Mouse (Mus musculus) c-Kit-positive CD71-negative TER-119-negative erythroid progenitor cells, embryonic 14.5 days (primary cell): Measurements from ENCODE around the gene Krt32.

ENCODE experiments used
- DNase-seq: peaks from one replicate; pipeline ENCODE4 v3.0.0-alpha.2; 2013; ENCODE audit warnings: low read depth

Krt32 gene

GRCm38 (mm10) chr11:100087861-100088260 lies at the start of gene Krt32:
Krt32 (minus strand) TSS chr11:100088226.
- no peak for DNase-seq

GRCm38 (mm10) chr11:100137693-100138092 lies 49.7 kb upstream of the Krt32 start:
- no peak for DNase-seq

- no peak for DNase-seq
Observed at GRCm38 (mm10) chr11:100136559-100136958, 48.5 kb upstream of the Krt32 start.

GRCm38 (mm10) chr11:100135731-100136130 lies 47.7 kb upstream of the Krt32 start, which contains the start of gene Krt15:
Krt15 (minus strand) TSS chr11:100135928.
- no peak for DNase-seq

GRCm38 (mm10) chr11:100124901-100125300 lies 36.9 kb upstream of the Krt32 start:
- no peak for DNase-seq

GRCm38 (mm10) chr11:100121466-100121865 lies 33.4 kb upstream of the Krt32 start, which contains the start of gene Krt13:
Krt13 (minus strand) TSS chr11:100121566.
- no peak for DNase-seq

GRCm38 (mm10) chr11:100120331-100120730 lies 32.3 kb upstream of the Krt32 start:
- no peak for DNase-seq

GRCm38 (mm10) chr11:100113742-100114029 lies 25.7 kb upstream of the Krt32 start:
- DNase-seq: no peak

GRCm38 (mm10) chr11:100112935-100113741 lies 25.1 kb upstream of the Krt32 start:
- DNase-seq: no peak

GRCm38 (mm10) chr11:100105576-100106122 lies 17.6 kb upstream of the Krt32 start, which contains the start of gene Krt36:
Krt36 (minus strand) TSS chr11:100105626.
- DNase-seq: no peak

- no peak for DNase-seq
Observed at GRCm38 (mm10) chr11:100102693-100103429, 14.8 kb upstream of the Krt32 start.

- no peak for DNase-seq
Observed at GRCm38 (mm10) chr11:100100391-100100790, 12.4 kb upstream of the Krt32 start.

GRCm38 (mm10) chr11:100097819-100098218 lies 9.8 kb upstream of the Krt32 start:
- no peak for DNase-seq

GRCm38 (mm10) chr11:100096141-100096540 lies 8.1 kb upstream of the Krt32 start, which contains the start of gene Krt35:
Krt35 (minus strand) TSS chr11:100096241.
- no peak for DNase-seq

GRCm38 (mm10) chr11:100088378-100089025 lies 476 bp upstream of the Krt32 start:
- DNase-seq: no peak

GRCm38 (mm10) chr11:100073873-100074272 lies 14.2 kb downstream of the Krt32 start:
- DNase-seq: no peak

- DNase-seq: no peak
Observed at GRCm38 (mm10) chr11:100067293-100068036, 20.6 kb downstream of the Krt32 start.

GRCm38 (mm10) chr11:100066236-100067010 lies 21.6 kb downstream of the Krt32 start:
- no peak for DNase-seq

GRCm38 (mm10) chr11:100058875-100059274 lies 29.2 kb downstream of the Krt32 start:
- DNase-seq: no peak
